Mouse (Mus musculus): ENCODE data around the gene Nxph1. TPM values are rescaled to one million over a fixed set of nuclear protein-coding genes. Genes with fewer than 3 reads are reported as not detected.

The Nxph1 gene
- total and polyA plus RNA-seq, 2 experiments from 2014 or later = 75.5 to 103 TPM

DNA sequence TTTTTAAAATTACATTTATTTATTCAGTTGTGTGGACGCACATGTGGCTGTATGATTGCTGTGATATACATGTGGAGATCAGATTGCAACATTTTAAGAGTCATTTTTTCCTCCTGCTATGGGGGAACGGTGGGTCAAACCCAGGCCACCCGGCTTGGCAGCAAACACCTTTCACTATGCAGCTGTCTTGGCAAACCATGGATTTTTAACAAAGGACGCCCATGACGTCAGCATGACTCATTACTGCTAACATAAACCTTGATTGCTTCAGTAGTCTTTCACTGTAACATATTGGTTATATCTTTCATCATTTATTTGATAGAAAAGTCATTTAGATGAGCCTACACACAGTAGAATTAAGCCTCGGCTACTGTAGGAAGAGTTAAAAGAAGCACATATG is 23.8 kb upstream of the Nxph1 start:
- no peaks in the 10 kb centered on the region for H3K36me3 ChIP-seq (ENCODE audit: insufficient read depth, low read length)
- WGBS = 83% methylated on average over 6 of the region's 6 CpGs
- ATAC-seq (ENCODE audit: low FRiP score) = no peak
- no peak for TF ChIP-seq CTCF (IDR thresholded peaks at IDR 0.05)
- no peak overlapping the region for H3K9ac ChIP-seq (replicated peaks; ENCODE audit: low read length, poor library complexity, severe bottlenecking)
- no peak for DNase-seq (ENCODE audit: low spot score)
- H3K9me3 ChIP-seq (ENCODE audit: low read length) = no peaks in the 10 kb centered on the region
- H3K4me2 ChIP-seq (ENCODE audit: low read depth, low read length, poor library complexity, severe bottlenecking) = no peak overlapping the region
- no peak overlapping the region for H3K4me3 ChIP-seq (ENCODE audit: low read depth, low read length)
- H3K4me1 ChIP-seq (ENCODE audit: insufficient read depth, low read length) = no peaks in the 10 kb centered on the region
- no peak overlapping the region for H3K27ac ChIP-seq (ENCODE audit: low read depth, low read length)
- no peaks in the 10 kb centered on the region for H3K27me3 ChIP-seq (ENCODE audit: insufficient read depth, low read length)

DNA sequence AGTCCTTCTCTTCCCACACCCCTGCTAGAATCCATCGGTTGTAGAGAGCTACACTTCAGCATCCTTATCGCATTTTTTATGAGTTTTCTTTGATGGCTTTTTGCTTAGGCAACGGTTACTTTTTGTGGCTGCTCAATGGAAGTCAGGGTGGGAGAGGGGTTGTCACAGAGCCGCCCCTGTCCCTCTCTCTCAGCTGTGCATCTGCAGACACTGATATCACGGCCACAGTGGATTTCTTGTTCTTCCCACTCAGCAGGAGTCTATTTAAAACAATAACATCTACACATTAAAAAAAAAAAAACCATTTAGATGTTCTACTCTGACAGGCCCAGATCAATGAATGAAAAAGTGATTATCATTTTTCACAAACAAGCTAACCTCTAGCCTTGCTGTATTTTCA is 13.0 kb upstream of the Nxph1 start:
- 31% methylated on average over 5 of the region's 5 CpGs for WGBS
- DNase-seq (ENCODE audit: low spot score) = no peak

DNA sequence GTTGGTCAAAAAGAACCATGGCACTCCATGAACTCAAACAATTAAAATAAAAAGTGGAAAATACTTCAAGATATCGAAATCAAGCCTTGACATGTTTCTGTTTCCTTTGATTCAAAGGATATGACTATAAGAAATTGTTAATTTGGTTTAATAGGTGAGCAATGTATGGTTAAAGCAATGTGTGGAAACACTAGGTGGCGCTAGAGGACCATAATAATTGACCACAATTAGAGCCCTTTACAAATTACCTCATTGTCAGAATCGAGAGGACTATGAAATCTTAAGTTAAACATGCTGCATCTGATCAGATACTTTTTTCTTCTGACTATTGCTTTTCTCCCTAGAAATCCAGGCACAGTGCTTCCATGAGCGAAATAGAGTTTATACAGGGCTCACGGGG is 12.5 kb upstream of the Nxph1 start:
- Histone ChIP-seq H3K9me3 (ENCODE audit: low read length) (no peaks in the 10 kb centered on the region), H3K36me3 (ENCODE audit: insufficient read depth, low read length) (no peaks in the 10 kb centered on the region), H3K27ac (ENCODE audit: low read depth, low read length) (no peak overlapping the region), H3K4me2 (ENCODE audit: low read depth, low read length, poor library complexity, severe bottlenecking) (no peak overlapping the region), H3K27me3 (ENCODE audit: insufficient read depth, low read length) (no peaks in the 10 kb centered on the region), H3K4me3 (ENCODE audit: low read depth, low read length) (no peak overlapping the region), H3K9ac (replicated peaks; ENCODE audit: low read length, poor library complexity, severe bottlenecking) (no peak overlapping the region), H3K4me1 (ENCODE audit: insufficient read depth, low read length) (no peaks in the 10 kb centered on the region)
- WGBS = 13% methylated on average over 5 of the region's 5 CpGs
- peak; percentile 88 for TF ChIP-seq CTCF (IDR thresholded peaks at IDR 0.05)
- DNase-seq (ENCODE audit: low spot score) (peak; percentile 94), ATAC-seq (ENCODE audit: low FRiP score) (peak; percentile 73; the same call in 1 of the 2 replicates)

More for the DNA sequence above, 13.0 kb upstream of the Nxph1 start:
- TF ChIP-seq CTCF (IDR thresholded peaks at IDR 0.05) = no peak
- ATAC-seq (ENCODE audit: low FRiP score) = no peak
- Histone ChIP-seq H3K4me2 (ENCODE audit: low read depth, low read length, poor library complexity, severe bottlenecking) (no peak overlapping the region), H3K9ac (replicated peaks; ENCODE audit: low read length, poor library complexity, severe bottlenecking) (no peak overlapping the region), H3K27me3 (ENCODE audit: insufficient read depth, low read length) (no peaks in the 10 kb centered on the region), H3K4me1 (ENCODE audit: insufficient read depth, low read length) (no peaks in the 10 kb centered on the region), H3K27ac (ENCODE audit: low read depth, low read length) (no peak overlapping the region), H3K36me3 (ENCODE audit: insufficient read depth, low read length) (no peaks in the 10 kb centered on the region), H3K9me3 (ENCODE audit: low read length) (no peaks in the 10 kb centered on the region), H3K4me3 (ENCODE audit: low read depth, low read length) (no peak overlapping the region)

DNA sequence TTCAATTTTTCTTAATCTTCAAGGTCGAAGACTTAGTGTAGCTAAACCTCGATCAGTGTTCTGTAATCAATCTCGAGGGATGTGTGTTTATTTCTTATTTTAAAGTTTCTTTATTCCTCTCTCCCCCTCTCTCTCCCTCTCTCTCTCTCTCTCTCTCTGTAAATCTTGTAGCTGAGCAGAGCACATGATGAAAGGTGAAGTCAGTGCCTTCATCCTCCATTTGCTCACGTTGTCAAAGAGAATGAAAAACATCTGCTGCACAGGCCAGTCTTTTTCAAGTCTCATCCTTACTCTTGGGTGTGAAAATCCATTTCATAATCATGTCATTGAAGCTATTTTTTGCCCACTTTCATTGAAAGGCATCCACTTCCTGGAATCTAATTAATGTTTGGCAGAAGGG is 12.1 kb upstream of the Nxph1 start:
- DNase-seq (ENCODE audit: low spot score) (no peak), ATAC-seq (ENCODE audit: low FRiP score) (no peak)
- TF ChIP-seq CTCF (IDR thresholded peaks at IDR 0.05) = no peak
- Histone ChIP-seq H3K36me3 (ENCODE audit: insufficient read depth, low read length) (no peaks in the 10 kb centered on the region), H3K27me3 (ENCODE audit: insufficient read depth, low read length) (no peaks in the 10 kb centered on the region), H3K9ac (replicated peaks; ENCODE audit: low read length, poor library complexity, severe bottlenecking) (no peak overlapping the region), H3K4me2 (ENCODE audit: low read depth, low read length, poor library complexity, severe bottlenecking) (no peak overlapping the region), H3K4me1 (ENCODE audit: insufficient read depth, low read length) (no peaks in the 10 kb centered on the region), H3K9me3 (ENCODE audit: low read length) (no peaks in the 10 kb centered on the region), H3K4me3 (ENCODE audit: low read depth, low read length) (no peak overlapping the region), H3K27ac (ENCODE audit: low read depth, low read length) (no peak overlapping the region)
- WGBS = 16% methylated on average over 4 of the region's 4 CpGs

DNA sequence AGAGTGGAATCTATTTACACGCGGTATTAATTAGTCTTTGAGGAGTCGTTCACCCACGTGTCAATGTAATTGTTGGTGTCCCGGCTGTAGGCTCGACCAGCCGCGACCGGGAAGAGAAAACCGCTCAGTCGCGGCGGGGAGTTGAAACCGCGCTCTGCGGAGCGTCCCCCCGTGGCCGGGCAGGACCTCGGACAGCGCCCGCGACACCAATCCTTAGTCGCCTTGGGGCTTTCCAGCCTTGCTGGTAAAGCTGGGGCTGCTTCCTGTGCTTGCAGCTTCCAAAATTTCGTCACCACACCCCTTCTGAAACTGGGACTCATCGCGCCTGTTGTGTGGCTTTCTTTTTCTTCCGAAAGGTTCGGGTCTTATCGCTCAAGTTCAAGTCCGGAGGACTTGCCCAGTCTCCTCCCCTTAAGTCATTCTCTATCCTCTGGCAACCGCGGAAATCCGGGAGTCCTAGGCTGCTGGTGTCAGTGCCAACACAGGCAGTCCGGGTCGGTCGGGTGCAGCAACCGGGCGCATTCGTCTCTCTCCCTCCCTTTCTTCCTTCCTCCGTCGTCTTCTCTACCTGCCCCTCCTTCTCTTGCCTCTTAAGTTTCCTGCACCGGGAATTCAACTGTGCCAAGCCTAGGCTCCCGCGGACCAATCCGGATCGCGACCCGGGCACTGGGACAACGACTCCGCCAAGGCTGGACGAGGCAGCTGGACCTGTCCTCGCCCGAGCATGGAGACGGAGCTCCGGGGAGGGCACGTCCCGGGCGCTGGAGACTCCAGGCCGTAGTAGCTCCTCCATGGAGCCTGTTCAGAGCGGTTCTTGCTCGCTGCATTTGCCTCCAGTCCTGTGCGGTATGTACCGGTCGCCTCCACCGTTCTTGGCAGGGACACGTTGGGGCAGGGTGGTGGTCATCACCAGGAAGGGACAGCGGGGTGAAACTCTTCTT is 510 bp downstream of the Nxph1 start:
- under 1% methylated on average over 68 of the region's 68 CpGs for WGBS
- Histone ChIP-seq H3K9me3 (ENCODE audit: low read length) (no peaks in the 10 kb centered on the region), H3K36me3 (ENCODE audit: insufficient read depth, low read length) (no peaks in the 10 kb centered on the region), H3K4me1 (ENCODE audit: insufficient read depth, low read length) (no peaks in the 10 kb centered on the region), H3K4me3 (ENCODE audit: low read depth, low read length) (peak overlapping the region; percentile 58), H3K27ac (ENCODE audit: low read depth, low read length) (peak overlapping the region; percentile 78), H3K27me3 (ENCODE audit: insufficient read depth, low read length) (peaks cover 3% of the 10 kb centered on the region; the same call in 1 of the 2 replicates), H3K9ac (replicated peaks; ENCODE audit: low read length, poor library complexity, severe bottlenecking) (peak overlapping the region; percentile 60), H3K4me2 (ENCODE audit: low read depth, low read length, poor library complexity, severe bottlenecking) (peak overlapping the region; percentile 89)
- DNase-seq (ENCODE audit: low spot score) (peak; percentile 63), ATAC-seq (ENCODE audit: low FRiP score) (peak; percentile 70)
- peak; percentile 35; the same call in 1 of the 2 replicates for TF ChIP-seq CTCF (IDR thresholded peaks at IDR 0.05)

DNA sequence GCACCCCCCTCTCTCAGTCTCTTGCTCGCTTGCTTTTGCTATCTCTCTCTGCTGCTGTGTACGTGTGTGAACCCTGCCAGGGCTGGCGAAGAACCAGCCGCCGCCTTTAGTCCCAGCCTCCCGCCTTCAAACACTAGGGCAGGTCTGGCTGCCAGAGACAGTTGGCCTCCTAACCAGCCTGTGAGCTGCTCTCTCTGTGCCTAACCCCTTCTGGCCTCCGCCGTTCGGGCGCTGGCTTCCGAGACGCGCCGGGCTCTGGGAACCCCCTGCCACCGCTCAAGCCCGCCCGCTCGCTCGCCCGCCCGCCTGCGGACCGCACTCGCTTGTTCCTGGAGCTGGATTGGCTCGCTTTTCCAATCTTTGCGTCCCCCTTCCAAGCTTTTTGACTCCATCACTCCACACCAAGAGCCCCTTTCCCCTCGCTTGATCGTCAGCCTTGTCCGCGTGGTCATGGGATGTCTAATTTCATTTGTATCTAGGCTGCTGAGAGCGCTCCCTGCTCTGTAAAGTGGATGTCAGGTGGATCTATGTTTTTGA is 1.5 kb downstream of the Nxph1 start:
- Histone ChIP-seq H3K9ac (replicated peaks; ENCODE audit: low read length, poor library complexity, severe bottlenecking) (peak overlapping the region; percentile 60), H3K27me3 (ENCODE audit: insufficient read depth, low read length) (peaks cover 10% of the 10 kb centered on the region; the same call in 1 of the 2 replicates), H3K27ac (ENCODE audit: low read depth, low read length) (peak overlapping the region; percentile 78), H3K9me3 (ENCODE audit: low read length) (no peaks in the 10 kb centered on the region), H3K4me1 (ENCODE audit: insufficient read depth, low read length) (no peaks in the 10 kb centered on the region; the same call in 1 of the 2 replicates), H3K36me3 (ENCODE audit: insufficient read depth, low read length) (no peaks in the 10 kb centered on the region), H3K4me2 (ENCODE audit: low read depth, low read length, poor library complexity, severe bottlenecking) (peak overlapping the region; percentile 89), H3K4me3 (ENCODE audit: low read depth, low read length) (peak overlapping the region; percentile 58)
- ATAC-seq (ENCODE audit: low FRiP score) (peak; percentile 49; the same call in 1 of the 2 replicates), DNase-seq (ENCODE audit: low spot score) (peak; percentile 52)
- no peak for TF ChIP-seq CTCF (IDR thresholded peaks at IDR 0.05)
- WGBS = under 1% methylated on average over 31 of the region's 31 CpGs
